Mouse (Mus musculus) kidney, embryonic 16.5 days (tissue): ENCODE measurements around the gene Ercc1. TPM values are rescaled to one million over a fixed set of nuclear protein-coding genes. Genes with fewer than 3 reads are reported as not detected.
A peak's percentile ranks its signal among the peaks of the same experiment; 100 is the strongest.

Source experiments
- ATAC-seq: fragments of 200-750 bp; cut with Nextera tagmentation; 2 replicates; pipeline ENCODE4 v1.8.0; 2017; ENCODE audit warnings: moderate TSS enrichment; ENCODE audit not compliant: low FRiP score, low TSS enrichment
- H3K27ac ChIP-seq: fragments of 300-500 bp; sonication (generic); 2 replicates; pipeline ENCODE4 v1.5.1; 2014; ENCODE audit warnings: low read length
- H3K27me3 ChIP-seq: fragments of 300-500 bp; sonication (generic); 2 replicates; pipeline ENCODE4 v1.6.1; 2014; ENCODE audit warnings: low read length, control low read depth, mixed read lengths; ENCODE audit not compliant: insufficient read depth
- H3K36me3 ChIP-seq: fragments of 300-500 bp; sonication (generic); 2 replicates; pipeline ENCODE4 v1.6.1; 2014; ENCODE audit warnings: low read length, control low read depth, mixed read lengths; ENCODE audit not compliant: insufficient read depth
- H3K4me1 ChIP-seq: fragments of 300-500 bp; sonication (generic); 2 replicates; pipeline ENCODE4 v1.6.1; 2014; ENCODE audit warnings: low read length, control low read depth, mixed read lengths; ENCODE audit not compliant: insufficient read depth
- H3K4me2 ChIP-seq: fragments of 300-500 bp; sonication (generic); replicated peaks from 2 replicates; pipeline ENCODE4 v1.6.1; 2014; ENCODE audit warnings: low read depth, low read length
- H3K4me3 ChIP-seq: fragments of 300-500 bp; sonication (generic); 2 replicates; pipeline ENCODE4 v1.5.1; 2014; ENCODE audit warnings: mild to moderate bottlenecking, low read length
- H3K9ac ChIP-seq: fragments of 300-500 bp; sonication (generic); replicated peaks from 2 replicates; pipeline ENCODE4 v1.6.1; 2014; ENCODE audit warnings: low read length
- H3K9me3 ChIP-seq: fragments of 300-500 bp; sonication (generic); 2 replicates; pipeline ENCODE4 v1.6.1; 2016; ENCODE audit warnings: low read length, control low read depth
- WGBS: fragments of 180-500 bp; shearing (Covaris S2); extraction: QIAGEN DNeasy Blood & Tissue Kit; methylation state at CpG from one replicate; pipeline ENCODE4 v1.1.7; 2014; 5-methylcytosine and 5-hydroxymethylcytosine counted together
- polyA plus RNA-seq: library from polyadenylated mRNA; unstranded; fragments of >200 nt; fragmentation: Nextera tagmentation; extraction: Ambion mirVana; gene quantifications from 2 replicates; pipeline ENCODE4 v1.2.1, GENCODE M21; 2015

Gene Ercc1
- polyA plus RNA-seq, 1 experiment from 2014 or later: 86.1 TPM

- Histone ChIP-seq H3K4me3 (peak overlapping the region; percentile 75), H3K9me3 (no peaks in the 10 kb centered on the region), H3K4me2 (peak overlapping the region; percentile 98), H3K9ac (peak overlapping the region; percentile 78), H3K4me1 (peaks cover 28% of the 10 kb centered on the region), H3K27ac (peak overlapping the region; percentile 32; the same call in 1 of the 2 replicates), H3K36me3 (peaks cover 20% of the 10 kb centered on the region), H3K27me3 (no peaks in the 10 kb centered on the region)
- peak; percentile 75 for ATAC-seq
- 1% methylated on average over 27 of the region's 27 CpGs for WGBS
Observed at GRCm38 (mm10) chr7:19360944-19361343, 16.4 kb downstream of the Ercc1 start.

DNA sequence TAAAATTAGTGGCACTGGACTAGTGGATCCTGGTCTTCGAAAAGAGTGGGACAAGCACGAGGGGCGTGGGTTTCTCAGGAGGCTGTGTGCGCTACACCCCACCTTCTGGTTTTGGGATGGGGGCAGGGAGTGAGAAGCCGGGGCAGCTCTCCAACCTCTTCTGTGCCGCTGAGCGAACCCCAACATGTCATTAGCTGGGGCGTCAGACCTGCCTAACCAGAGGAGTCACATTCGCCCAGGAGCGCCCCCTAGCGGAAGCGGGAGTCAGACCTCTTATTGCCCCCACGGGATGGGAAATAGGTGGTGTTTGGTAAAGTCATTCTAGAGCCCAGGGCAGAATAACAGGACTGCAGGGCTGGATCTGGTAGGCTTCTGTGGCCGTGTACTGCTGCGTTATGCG, 17.1 kb downstream of the Ercc1 start:
- 13% methylated on average over 16 of the region's 16 CpGs for WGBS
- peak overlapping the region; percentile 78; the same call in 1 of the 2 replicates for H3K9ac ChIP-seq
- no peak overlapping the region for H3K27ac ChIP-seq
- peak overlapping the region; percentile 98 for H3K4me2 ChIP-seq
- no peaks in the 10 kb centered on the region for H3K9me3 ChIP-seq
- no peak for ATAC-seq
- peak overlapping the region; percentile 75 for H3K4me3 ChIP-seq
- no peaks in the 10 kb centered on the region for H3K27me3 ChIP-seq
- peaks cover 14% of the 10 kb centered on the region for H3K36me3 ChIP-seq
- peaks cover 28% of the 10 kb centered on the region for H3K4me1 ChIP-seq

- H3K4me2 ChIP-seq: peak overlapping the region; percentile 98; the same call in 1 of the 2 replicates
- no peak for ATAC-seq
- no peaks in the 10 kb centered on the region for H3K27me3 ChIP-seq
- 57% methylated on average over 4 of the region's 4 CpGs for WGBS
- no peaks in the 10 kb centered on the region for H3K9me3 ChIP-seq
- no peak overlapping the region for H3K4me3 ChIP-seq
- no peak overlapping the region for H3K27ac ChIP-seq
- peaks cover 8% of the 10 kb centered on the region for H3K36me3 ChIP-seq
- no peak overlapping the region for H3K9ac ChIP-seq
- peaks cover 28% of the 10 kb centered on the region for H3K4me1 ChIP-seq
Observed at GRCm38 (mm10) chr7:19362276-19362675, 17.7 kb downstream of the Ercc1 start.

GRCm38 (mm10) chr7:19363881-19364280, 19.3 kb downstream of the Ercc1 start:
- H3K27me3 ChIP-seq: no peaks in the 10 kb centered on the region
- no peak overlapping the region for H3K4me2 ChIP-seq
- no peak overlapping the region for H3K4me3 ChIP-seq
- no peak for ATAC-seq
- no peaks in the 10 kb centered on the region for H3K36me3 ChIP-seq
- H3K4me1 ChIP-seq: peaks cover 20% of the 10 kb centered on the region
- H3K27ac ChIP-seq: no peak overlapping the region
- no peaks in the 10 kb centered on the region for H3K9me3 ChIP-seq
- 4% methylated on average over 18 of the region's 18 CpGs for WGBS
- no peak overlapping the region for H3K9ac ChIP-seq

GRCm38 (mm10) chr7:19365376-19365775, 20.8 kb downstream of the Ercc1 start:
- no peak for ATAC-seq
- Histone ChIP-seq H3K9me3 (no peaks in the 10 kb centered on the region), H3K27ac (no peak overlapping the region), H3K36me3 (no peaks in the 10 kb centered on the region), H3K4me1 (peaks cover 20% of the 10 kb centered on the region), H3K4me2 (no peak overlapping the region), H3K4me3 (no peak overlapping the region), H3K27me3 (no peaks in the 10 kb centered on the region), H3K9ac (no peak overlapping the region)
- WGBS: 80% methylated on average over 4 of the region's 4 CpGs

GRCm38 (mm10) chr7:19368380-19368779, 23.8 kb downstream of the Ercc1 start:
- Histone ChIP-seq H3K27ac (no peak overlapping the region), H3K4me3 (no peak overlapping the region), H3K36me3 (no peaks in the 10 kb centered on the region), H3K27me3 (no peaks in the 10 kb centered on the region), H3K9me3 (no peaks in the 10 kb centered on the region), H3K9ac (no peak overlapping the region), H3K4me2 (no peak overlapping the region), H3K4me1 (peaks cover 7% of the 10 kb centered on the region)
- peak; percentile 25; the same call in 1 of the 2 replicates for ATAC-seq
- 18% methylated on average over 16 of the region's 16 CpGs for WGBS

DNA sequence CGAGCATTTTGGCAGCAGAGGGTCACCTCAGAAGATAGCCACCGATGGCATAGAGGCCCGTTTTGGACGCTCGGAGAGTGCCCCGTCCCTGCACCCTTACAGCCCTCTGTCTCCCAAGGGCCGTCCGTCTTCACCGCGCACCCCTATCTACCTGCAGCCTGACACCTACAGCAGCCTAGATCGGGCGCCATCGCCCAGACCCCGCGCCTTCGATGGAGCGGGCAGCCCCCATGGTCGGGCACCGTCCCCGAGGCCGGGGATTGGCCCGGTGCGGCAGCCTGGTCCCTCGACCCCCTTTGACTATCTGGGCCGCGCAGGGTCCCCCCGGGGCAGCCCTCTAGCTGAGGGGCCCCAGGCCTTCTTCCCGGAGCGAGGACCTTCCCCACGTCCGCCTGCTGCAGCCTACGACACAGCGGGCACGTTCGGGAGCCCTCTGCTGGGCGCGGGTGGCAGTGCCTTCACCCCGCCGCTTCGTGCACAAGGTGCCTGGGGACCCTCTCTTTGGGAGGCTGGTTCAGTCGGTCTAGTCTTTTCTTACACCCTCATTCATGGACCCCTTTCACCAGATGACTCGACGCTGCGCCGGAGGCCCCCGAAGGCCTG, 25.3 kb downstream of the Ercc1 start:
- ATAC-seq: peak; percentile 64
- Histone ChIP-seq H3K4me3 (peak overlapping the region; percentile 47), H3K36me3 (no peaks in the 10 kb centered on the region), H3K9ac (peak overlapping the region; percentile 63), H3K4me2 (peak overlapping the region; percentile 77), H3K9me3 (no peaks in the 10 kb centered on the region), H3K4me1 (peaks cover 4% of the 10 kb centered on the region; the same call in 1 of the 2 replicates), H3K27ac (no peak overlapping the region), H3K27me3 (no peaks in the 10 kb centered on the region)
- WGBS: 8% methylated on average over 42 of the region's 46 CpGs

GRCm38 (mm10) chr7:19373367-19373766, 28.8 kb downstream of the Ercc1 start:
- Histone ChIP-seq H3K9me3 (no peaks in the 10 kb centered on the region), H3K9ac (no peak overlapping the region), H3K27ac (no peak overlapping the region), H3K4me1 (peaks cover 4% of the 10 kb centered on the region; the same call in 1 of the 2 replicates), H3K27me3 (no peaks in the 10 kb centered on the region), H3K4me3 (no peak overlapping the region), H3K36me3 (0 out of 2 replicates have a peak, but pooled peaks cover 2% of the 10 kb centered on the region), H3K4me2 (no peak overlapping the region)
- 96% methylated on average over 2 of the region's 2 CpGs for WGBS
- no peak for ATAC-seq

DNA sequence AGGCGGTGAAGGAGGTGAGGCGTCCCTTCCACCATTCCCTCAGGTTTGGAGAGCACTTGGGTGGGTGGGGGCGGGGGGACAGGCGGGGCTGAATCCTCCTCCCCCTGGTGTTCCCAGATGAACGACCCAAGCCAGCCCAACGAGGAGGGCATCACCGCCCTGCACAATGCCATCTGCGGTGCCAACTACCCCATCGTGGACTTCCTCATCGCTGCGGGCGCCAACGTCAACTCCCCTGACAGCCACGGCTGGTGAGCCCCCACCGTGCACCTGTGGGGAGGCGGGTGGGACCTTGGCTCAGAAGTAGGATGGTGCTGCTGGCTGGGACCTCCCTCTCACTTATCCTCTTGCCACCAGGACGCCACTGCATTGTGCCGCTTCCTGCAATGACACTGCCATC, 30.8 kb downstream of the Ercc1 start:
- Histone ChIP-seq H3K9ac (no peak overlapping the region), H3K27me3 (no peaks in the 10 kb centered on the region), H3K27ac (no peak overlapping the region), H3K4me2 (no peak overlapping the region), H3K9me3 (no peaks in the 10 kb centered on the region), H3K4me3 (no peak overlapping the region), H3K36me3 (0 out of 2 replicates have a peak, but pooled peaks cover 2% of the 10 kb centered on the region), H3K4me1 (no peaks in the 10 kb centered on the region)
- no peak for ATAC-seq
- WGBS: 77% methylated on average over 18 of the region's 18 CpGs

DNA sequence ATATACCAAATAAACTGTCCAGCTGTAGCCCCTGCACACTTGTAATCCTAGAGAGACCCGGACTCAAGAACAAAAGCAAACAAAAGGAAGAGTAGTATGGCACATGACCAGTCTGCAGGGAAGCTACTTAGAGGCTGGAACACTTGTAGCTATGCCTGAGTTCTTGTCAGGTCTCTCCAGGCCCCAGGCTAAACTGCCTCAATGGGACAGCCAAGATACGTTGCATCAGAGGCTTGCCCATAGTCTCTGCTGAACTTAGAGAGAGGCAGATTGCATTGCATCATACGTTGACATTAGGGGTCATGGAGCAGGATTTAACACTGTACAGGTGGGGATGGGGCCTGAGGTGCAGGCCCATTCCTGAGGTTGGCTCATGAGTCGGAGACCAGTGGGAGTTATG, 31.4 kb downstream of the Ercc1 start:
- Histone ChIP-seq H3K4me2 (no peak overlapping the region), H3K9ac (no peak overlapping the region), H3K27me3 (no peaks in the 10 kb centered on the region), H3K36me3 (0 out of 2 replicates have a peak, but pooled peaks cover 2% of the 10 kb centered on the region), H3K4me3 (no peak overlapping the region), H3K9me3 (no peaks in the 10 kb centered on the region), H3K4me1 (no peaks in the 10 kb centered on the region), H3K27ac (no peak overlapping the region)
- 91% methylated on average over 4 of the region's 4 CpGs for WGBS
- ATAC-seq: no peak
